Mouse (Mus musculus) heart, adult 2 months (tissue): ENCODE measurements around the gene Rarres2.

ENCODE experiments used
- CTCF ChIP-seq: fragments of 200-600 bp; IDR thresholded peaks from 2 replicates; pipeline ENCODE4 v1.8.1; 2022; ENCODE audit warnings: antibody characterized with exemption, mild to moderate bottlenecking, moderate library complexity
- EP300 ChIP-seq: fragments of 200-500 bp; IDR thresholded peaks from 2 replicates; pipeline ENCODE4 v1.6.1; 2011; ENCODE audit warnings: low read depth, low read length, control low read depth; ENCODE audit not compliant: insufficient read depth
- POLR2A ChIP-seq: fragments of 200-500 bp; IDR thresholded peaks from 2 replicates; pipeline ENCODE4 v1.6.1; 2011; ENCODE audit warnings: mild to moderate bottlenecking, low read depth, low read length, control low read depth; ENCODE audit not compliant: insufficient read depth

- TF ChIP-seq POLR2A (no peak), CTCF (no peak), EP300 (no peak)
Observed at GRCm38 (mm10) chr6:48581257-48581656, 8.7 kb upstream of the Rarres2 start.
